Comparison of ENCODE assay signal across 8 mouse cellular contexts in the genomic region with DNA sequence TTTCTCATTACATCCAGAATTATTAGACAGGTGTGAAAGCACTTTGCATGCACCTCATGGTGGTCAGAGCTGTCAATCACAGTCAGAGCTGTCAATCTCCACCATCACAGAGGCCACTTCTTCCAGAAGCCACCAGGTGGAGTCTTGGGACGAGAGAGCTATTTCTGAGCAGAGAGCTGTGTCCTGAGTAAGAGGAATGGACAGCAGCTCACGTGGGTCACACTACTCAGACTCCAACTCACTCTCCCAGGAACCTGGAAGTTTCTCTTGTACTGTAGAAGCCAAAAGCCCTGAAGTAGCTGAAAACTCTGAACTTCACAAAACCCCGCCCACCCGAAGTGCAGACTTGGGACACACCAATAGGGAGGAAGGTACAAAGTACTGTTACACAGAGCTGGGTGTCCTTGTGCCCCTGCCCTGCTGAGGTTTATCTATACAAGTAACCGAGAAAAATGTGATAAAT. TPM values are rescaled to one million over a fixed set of nuclear protein-coding genes. Genes with fewer than 3 reads are reported as not detected.
DNase-seq lines count a peak whose midpoint lies in the region; ATAC-seq and TF ChIP-seq lines count a peak whose summit lies in the region.
"Had no signal": no experiment of that assay in that cellular context is flagged by ENCODE, and none has a peak within 500 bp of the region (broad histone marks: within the 10 kb centered on the region; RNA-seq: fewer than 3 reads in every experiment).

No protein-coding gene starts in this region.

- peak; percentile 51 for DNase-seq in midbrain, embryonic 10.5 days (ENCODE audit: low spot score)
- DNase-seq in adipocyte (ENCODE audit: low spot score), result peak; percentile 69
- DNase-seq in lung, embryonic 14.5 days, result peak; percentile 59
- DNase-seq in urinary bladder, postnatal 36 days (ENCODE audit: low spot score in 2 of 2), result no peak

- no peaks in the 10 kb centered on the region for H3K27me3 ChIP-seq in midbrain, embryonic 10.5 days (ENCODE audit: low read depth, poor library complexity, severe bottlenecking)
- no peaks in the 10 kb centered on the region for H3K27me3 ChIP-seq in midbrain, embryonic 15.5 days (replicated peaks)
- H3K27me3 ChIP-seq in intestine, embryonic 15.5 days (replicated peaks), result no peaks in the 10 kb centered on the region
- no peaks in the 10 kb centered on the region for H3K27me3 ChIP-seq in lung, embryonic 14.5 days (ENCODE audit: insufficient read depth, low read length)
- no peaks in the 10 kb centered on the region for H3K27me3 ChIP-seq in stomach, embryonic 16.5 days (ENCODE audit: control insufficient read depth, insufficient read depth, low read length)
- H3K27me3 ChIP-seq: heart, embryonic 13.5 days had no signal

- no peaks in the 10 kb centered on the region for H3K9me3 ChIP-seq in midbrain, embryonic 10.5 days (replicated peaks)
- no peaks in the 10 kb centered on the region for H3K9me3 ChIP-seq in midbrain, embryonic 15.5 days
- H3K9me3 ChIP-seq in intestine, embryonic 15.5 days, result no peaks in the 10 kb centered on the region
- H3K9me3 ChIP-seq in lung, embryonic 14.5 days (ENCODE audit: low read depth, low read length), result no peaks in the 10 kb centered on the region
- H3K9me3 ChIP-seq in stomach, embryonic 16.5 days (replicated peaks; ENCODE audit: control insufficient read depth, low read length), result no peaks in the 10 kb centered on the region
- H3K9me3 ChIP-seq: heart, embryonic 13.5 days had no signal

- WGBS in midbrain, embryonic 10.5 days, result 55% methylated on average over 5 of the region's 5 CpGs
- WGBS in midbrain, embryonic 15.5 days, result 56% methylated on average over 5 of the region's 5 CpGs
- WGBS in intestine, embryonic 15.5 days, result 46% methylated on average over 5 of the region's 5 CpGs
- 42% methylated on average over 5 of the region's 5 CpGs for WGBS in lung, embryonic 14.5 days
- WGBS in stomach, embryonic 16.5 days, result 45% methylated on average over 5 of the region's 5 CpGs

- no peak overlapping the region for H3K4me3 ChIP-seq in midbrain, embryonic 10.5 days
- H3K4me3 ChIP-seq in midbrain, embryonic 15.5 days, result no peak overlapping the region
- no peak overlapping the region for H3K4me3 ChIP-seq in intestine, embryonic 15.5 days (replicated peaks)
- no peak overlapping the region for H3K4me3 ChIP-seq in lung, embryonic 14.5 days (ENCODE audit: low read depth, low read length)
- no peak overlapping the region for H3K4me3 ChIP-seq in stomach, embryonic 16.5 days (replicated peaks; ENCODE audit: low read length)
- H3K4me3 ChIP-seq: heart, embryonic 13.5 days had no signal

- H3K4me1 ChIP-seq in midbrain, embryonic 10.5 days, result no peaks in the 10 kb centered on the region
- H3K4me1 ChIP-seq in midbrain, embryonic 15.5 days, result no peaks in the 10 kb centered on the region
- H3K4me1 ChIP-seq in intestine, embryonic 15.5 days (replicated peaks), result no peaks in the 10 kb centered on the region; the same call in 1 of the 2 replicates
- H3K4me1 ChIP-seq in lung, embryonic 14.5 days (ENCODE audit: insufficient read depth), result no peaks in the 10 kb centered on the region
- H3K4me1 ChIP-seq in stomach, embryonic 16.5 days (ENCODE audit: control insufficient read depth, insufficient read depth, low read length), result no peaks in the 10 kb centered on the region; the same call in 1 of the 2 replicates
- H3K4me1 ChIP-seq: heart, embryonic 13.5 days had no signal

- no peaks in the 10 kb centered on the region for H3K36me3 ChIP-seq in midbrain, embryonic 10.5 days
- H3K36me3 ChIP-seq in midbrain, embryonic 15.5 days (replicated peaks), result no peaks in the 10 kb centered on the region
- H3K36me3 ChIP-seq in intestine, embryonic 15.5 days, result no peaks in the 10 kb centered on the region
- H3K36me3 ChIP-seq in lung, embryonic 14.5 days (ENCODE audit: insufficient read depth), result no peaks in the 10 kb centered on the region
- no peaks in the 10 kb centered on the region for H3K36me3 ChIP-seq in stomach, embryonic 16.5 days (ENCODE audit: control insufficient read depth, insufficient read depth, low read length)
- H3K36me3 ChIP-seq: heart, embryonic 13.5 days had no signal

- TF ChIP-seq CTCF in lung, embryonic 14.5 days (IDR thresholded peaks at IDR 0.05; ENCODE audit: low read depth), result peak; percentile 68

- H3K4me2 ChIP-seq in midbrain, embryonic 15.5 days, result no peak overlapping the region
- no peak overlapping the region for H3K4me2 ChIP-seq in intestine, embryonic 15.5 days (replicated peaks)
- no peak overlapping the region for H3K4me2 ChIP-seq in lung, embryonic 14.5 days
- no peak overlapping the region for H3K4me2 ChIP-seq in stomach, embryonic 16.5 days (ENCODE audit: low read depth, low read length)
- H3K4me2 ChIP-seq: heart, embryonic 13.5 days had no signal

- no peak overlapping the region for H3K27ac ChIP-seq in midbrain, embryonic 10.5 days (replicated peaks)
- H3K27ac ChIP-seq in midbrain, embryonic 15.5 days, result no peak overlapping the region
- no peak overlapping the region for H3K27ac ChIP-seq in intestine, embryonic 15.5 days
- H3K27ac ChIP-seq in lung, embryonic 14.5 days (ENCODE audit: low read depth), result no peak overlapping the region
- H3K27ac ChIP-seq in stomach, embryonic 16.5 days (ENCODE audit: low read length), result no peak overlapping the region
- H3K27ac ChIP-seq: heart, embryonic 13.5 days had no signal

- H3K9ac ChIP-seq in midbrain, embryonic 15.5 days, result no peak overlapping the region
- no peak overlapping the region for H3K9ac ChIP-seq in intestine, embryonic 15.5 days
- no peak overlapping the region for H3K9ac ChIP-seq in lung, embryonic 14.5 days
- no peak overlapping the region for H3K9ac ChIP-seq in stomach, embryonic 16.5 days (ENCODE audit: low read length)
- H3K9ac ChIP-seq: heart, embryonic 13.5 days had no signal

- no peak for ATAC-seq in midbrain, embryonic 15.5 days (replicated peaks)
- ATAC-seq in intestine, embryonic 15.5 days, result peak; percentile 80
- peak; percentile 53; the same call in 1 of the 2 replicates for ATAC-seq in lung, embryonic 14.5 days (ENCODE audit: insufficient read depth)
- ATAC-seq in stomach, embryonic 16.5 days (ENCODE audit: insufficient read depth, low FRiP score), result peak; percentile 57; the same call in 1 of the 2 replicates

RNA-seq across cellular contexts. Expression of a gene that starts 13.2 kb away (rescaled TPM):
- polyA plus RNA-seq in midbrain, embryonic 10.5 days (2016; fragmentation: Nextera tagmentation; extraction: Ambion mirVana), result 15.4 and 16.6 TPM in 2 replicates
- 46.9 and 48.4 TPM in 2 replicates for polyA plus RNA-seq in midbrain, embryonic 15.5 days (2015; fragmentation: Nextera tagmentation; extraction: Ambion mirVana)
- 20.9 and 21.0 TPM in 2 replicates for polyA plus RNA-seq in intestine, embryonic 15.5 days (2015; fragmentation: Nextera tagmentation; extraction: Ambion mirVana)
- polyA plus RNA-seq in lung, embryonic 14.5 days (2014; fragmentation: Nextera tagmentation; extraction: Ambion mirVana), result 18.1 and 22.1 TPM in 2 replicates
- 20.7 and 21.4 TPM in 2 replicates for polyA plus RNA-seq in stomach, embryonic 16.5 days (2015; fragmentation: Nextera tagmentation; extraction: Ambion mirVana)

Comparison
In these comparisons a context has a peak if more than half of its experiments do, and no peak if none do; other contexts are left out.
1. DNase-seq: peak in midbrain, embryonic 10.5 days (single experiment), adipocyte (single experiment) and lung, embryonic 14.5 days (single experiment); none in urinary bladder, postnatal 36 days (0 of 2).